Mouse (Mus musculus) A20 (cell line): ENCODE measurements around the gene Rpl11.
A peak's percentile ranks its signal among the peaks of the same experiment; 100 is the strongest.
"Not testable (repeated sequence)": the region's sequence is repeated elsewhere in the genome, so short reads cannot be mapped to it uniquely, and the experiment has no call there.

Experiments used
- DNase-seq: peaks from one replicate; pipeline ENCODE4 v3.0.0-alpha.2; 2011; ENCODE audit warnings: low read depth, low spot score

Rpl11 gene

DNA sequence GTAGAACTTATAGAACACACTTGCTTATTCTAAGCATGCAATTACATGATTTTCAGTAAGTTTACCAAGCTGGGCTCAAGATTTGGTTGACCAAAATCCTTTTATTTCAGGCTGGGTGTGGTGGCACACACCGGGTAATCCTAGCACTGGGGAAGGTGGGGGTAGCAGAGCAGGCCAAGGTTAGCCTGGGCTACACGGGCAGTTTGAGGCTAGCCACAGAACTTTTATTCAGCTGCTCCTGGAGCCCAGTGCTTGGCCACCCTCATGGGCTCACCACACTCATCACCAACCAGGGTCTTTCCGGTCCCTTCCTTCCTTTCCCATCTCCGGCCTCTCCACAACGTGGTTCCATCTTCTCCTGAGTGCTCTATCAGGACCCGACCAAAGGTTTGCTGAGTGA, 17.4 kb upstream of the Rpl11 start:
- no peak for DNase-seq

DNA sequence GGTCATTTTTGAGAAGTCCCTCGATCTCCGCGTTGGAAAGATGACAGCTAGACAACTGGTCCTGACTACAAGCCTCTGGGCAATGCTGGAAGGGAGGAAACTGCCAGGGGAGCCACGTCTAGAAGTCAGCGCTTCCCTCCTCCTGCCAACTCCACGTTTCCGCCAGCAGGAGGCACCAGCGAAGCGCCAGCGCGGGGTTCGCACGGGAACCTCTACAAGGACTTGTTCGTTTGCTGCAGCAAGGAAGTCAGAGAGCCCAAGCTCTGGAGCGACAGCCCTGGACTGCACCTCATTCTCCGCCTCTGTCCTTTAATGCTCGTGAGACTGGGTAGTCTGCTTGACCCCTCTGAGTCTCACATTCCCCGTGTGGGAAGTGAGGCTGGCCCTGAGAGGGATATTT, 16.7 kb upstream of the Rpl11 start:
- peak; percentile 88 for DNase-seq

DNA sequence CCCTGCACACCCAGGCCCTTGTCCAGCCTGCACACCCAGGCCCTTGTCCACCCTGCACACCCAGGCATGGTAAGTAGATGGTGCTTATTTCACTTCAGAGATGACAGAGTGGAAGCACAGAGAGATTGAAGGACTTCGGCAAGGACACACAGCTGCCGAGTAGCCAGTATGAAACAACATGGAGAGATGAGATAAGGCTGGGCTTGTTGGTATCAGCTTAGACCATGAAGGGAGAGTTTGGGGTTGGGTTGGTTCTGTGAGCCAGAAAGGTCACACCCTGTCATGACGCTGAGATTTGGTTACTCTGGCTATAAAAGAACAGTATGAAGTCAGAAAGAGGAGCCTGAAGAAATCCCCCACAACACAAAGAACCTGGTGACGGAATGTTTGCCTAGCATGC, 16.1 kb upstream of the Rpl11 start:
- DNase-seq: no peak

DNA sequence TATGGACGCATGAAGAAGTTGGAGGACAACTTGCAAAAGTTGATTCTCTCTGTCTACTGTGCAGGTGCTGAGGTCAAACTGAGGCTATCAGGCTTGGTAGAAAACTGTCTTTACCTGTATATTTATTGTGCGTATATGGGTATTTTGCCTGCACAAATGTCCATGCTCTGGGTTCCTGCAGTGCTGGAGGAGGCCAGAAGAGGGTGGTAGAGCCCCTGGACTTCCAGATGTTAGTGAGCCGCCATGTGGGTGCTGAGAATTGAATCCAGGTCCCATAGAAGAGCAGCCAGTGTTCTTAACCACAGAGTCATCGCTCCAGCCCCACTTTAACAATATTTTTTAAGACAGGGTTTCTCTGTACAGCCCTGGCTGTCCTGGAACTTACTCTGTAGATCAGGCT, 9.9 kb upstream of the Rpl11 start:
- no peak for DNase-seq

DNA sequence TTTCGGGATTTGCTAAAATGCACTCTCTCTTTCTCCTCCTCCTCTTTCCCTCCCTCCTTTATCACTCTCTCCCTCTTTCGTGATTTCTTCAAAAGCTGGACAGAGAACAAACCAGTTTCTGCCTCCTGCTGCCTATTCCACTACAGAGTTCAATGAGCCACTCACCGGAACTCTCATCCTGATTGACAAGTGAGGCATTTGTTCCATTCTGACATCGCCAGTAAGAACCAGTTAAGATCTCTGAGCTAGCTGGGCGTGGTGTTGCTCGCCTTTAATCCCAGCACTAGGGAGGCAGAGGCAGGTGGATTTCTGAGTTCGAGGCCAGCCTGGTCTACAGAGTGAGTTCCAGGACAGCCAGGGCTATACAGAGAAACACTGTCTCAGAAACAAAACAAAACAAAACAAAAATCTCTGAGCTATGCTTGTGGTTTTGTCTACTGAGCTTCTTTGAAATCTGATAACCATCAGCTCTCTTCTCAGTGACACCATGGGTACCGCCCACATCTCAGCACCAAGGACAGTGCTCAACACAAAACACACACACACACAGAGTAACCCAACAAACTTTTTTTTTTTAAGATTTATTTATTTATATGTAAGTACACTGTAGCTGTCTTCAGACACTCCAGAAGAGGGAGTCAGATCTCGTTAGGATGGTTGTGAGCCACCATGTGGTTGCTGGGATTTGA, 6.7 kb upstream of the Rpl11 start:
- DNase-seq: not testable (repeated sequence)

DNA sequence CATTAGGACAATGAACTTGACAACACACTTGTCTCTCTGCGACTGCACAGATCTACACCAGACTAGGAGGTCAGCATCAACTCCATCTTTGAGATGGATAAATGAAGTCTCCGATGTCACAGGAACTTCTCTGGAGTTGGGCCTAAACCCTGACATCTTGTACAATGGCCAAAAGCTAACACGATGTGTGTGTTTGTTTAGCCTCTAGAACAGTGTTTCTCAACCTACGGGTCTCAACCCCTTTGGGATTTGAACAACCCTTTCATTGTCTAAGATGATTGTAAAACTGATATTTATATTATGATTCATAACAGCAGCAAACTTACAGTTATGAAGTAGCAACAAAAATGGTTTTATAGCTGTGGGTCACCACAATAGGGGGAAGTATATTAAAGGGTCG, 4.7 kb upstream of the Rpl11 start:
- no peak for DNase-seq

DNA sequence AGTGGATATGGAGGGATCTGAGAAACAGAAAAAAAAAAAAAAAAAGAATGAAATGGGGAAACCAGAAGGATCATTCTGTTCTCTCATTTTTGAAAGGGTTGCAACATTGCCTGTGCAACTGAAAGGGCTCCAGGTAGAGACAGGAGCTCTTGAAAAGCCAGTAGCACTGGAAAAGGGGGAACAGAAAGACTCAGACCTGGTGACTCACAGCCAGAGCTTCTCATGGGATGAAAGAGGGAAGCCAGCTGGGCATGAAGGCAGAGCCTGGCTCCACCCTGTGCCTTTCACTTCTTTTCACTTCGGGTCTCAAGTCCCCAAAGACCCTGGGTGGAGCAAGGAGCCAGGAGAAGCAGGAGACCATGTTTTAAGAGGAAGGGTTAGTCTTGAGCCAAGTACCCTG, 2.8 kb upstream of the Rpl11 start:
- no peak for DNase-seq

DNA sequence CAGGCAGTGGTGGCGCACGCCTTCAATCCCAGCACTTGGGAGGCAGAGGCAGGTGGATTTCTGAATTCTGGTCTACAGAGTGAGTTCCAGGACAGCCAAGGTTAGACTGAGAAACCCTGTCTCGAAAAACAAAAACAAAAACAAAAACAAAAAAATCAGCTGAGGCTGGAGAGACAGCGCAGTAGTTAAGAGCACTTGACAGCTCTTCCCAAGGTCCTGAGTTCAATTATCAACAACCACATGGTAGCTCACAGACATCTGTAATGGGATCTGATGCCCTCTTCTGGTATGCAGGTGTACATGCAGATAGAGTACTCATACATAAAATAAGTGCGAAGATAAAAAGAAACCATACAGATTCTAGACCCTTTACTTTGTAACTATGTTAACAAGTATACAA, 615 bp upstream of the Rpl11 start:
- DNase-seq: peak; percentile 62

DNA sequence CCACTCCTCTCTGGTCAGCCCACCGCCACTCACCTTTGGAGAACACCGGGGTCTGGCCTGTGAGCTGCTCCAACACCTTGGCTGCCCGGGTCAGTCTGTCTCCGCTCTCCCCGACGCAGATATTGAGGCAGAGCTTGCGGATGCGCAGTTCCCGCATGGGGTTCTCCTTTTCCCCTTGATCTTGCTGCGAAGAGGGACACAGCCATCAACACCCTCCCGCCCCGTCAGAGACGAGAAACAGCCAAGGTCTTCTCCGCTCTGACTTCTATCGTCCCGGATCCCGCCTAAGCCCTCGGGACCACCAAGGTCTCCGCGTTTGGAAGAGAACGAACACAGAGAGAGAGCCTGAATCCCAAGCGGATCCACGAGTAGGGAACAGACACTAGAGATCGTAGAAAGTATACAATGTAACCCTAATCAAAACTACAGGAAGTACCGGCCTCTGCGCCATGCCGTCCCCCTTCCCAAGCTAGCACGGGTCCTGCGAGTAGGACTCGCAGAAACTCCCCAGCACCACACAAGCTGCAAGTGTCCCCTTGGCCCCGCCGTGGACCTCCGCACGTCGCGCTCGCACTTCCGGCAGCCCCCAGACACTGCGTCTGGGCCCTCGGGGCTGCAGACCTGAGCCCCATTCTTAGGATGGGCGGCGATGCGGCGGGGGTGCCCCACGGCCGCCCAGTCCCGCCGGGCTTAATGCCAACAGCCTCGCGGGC, 538 bp downstream of the Rpl11 start:
- DNase-seq: no peak

DNA sequence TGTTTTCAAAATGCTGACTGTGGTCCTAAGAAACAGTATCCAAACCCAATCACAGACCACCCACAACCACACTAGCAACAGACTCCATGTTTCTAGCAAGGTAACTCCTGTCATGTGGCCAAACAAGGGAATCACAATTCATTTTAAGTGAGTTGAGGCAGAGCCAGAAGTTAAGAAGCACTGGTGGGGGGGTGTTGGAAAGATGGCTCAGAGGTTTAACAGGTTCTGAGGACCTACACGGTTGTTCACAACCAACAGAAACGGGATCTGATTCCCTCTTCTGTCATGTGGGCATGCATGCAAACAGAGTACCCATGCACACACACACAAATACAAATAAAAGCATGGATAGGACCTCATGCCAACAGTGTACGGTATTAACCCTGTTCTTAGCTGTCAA, 1.2 kb downstream of the Rpl11 start:
- no peak for DNase-seq

DNA sequence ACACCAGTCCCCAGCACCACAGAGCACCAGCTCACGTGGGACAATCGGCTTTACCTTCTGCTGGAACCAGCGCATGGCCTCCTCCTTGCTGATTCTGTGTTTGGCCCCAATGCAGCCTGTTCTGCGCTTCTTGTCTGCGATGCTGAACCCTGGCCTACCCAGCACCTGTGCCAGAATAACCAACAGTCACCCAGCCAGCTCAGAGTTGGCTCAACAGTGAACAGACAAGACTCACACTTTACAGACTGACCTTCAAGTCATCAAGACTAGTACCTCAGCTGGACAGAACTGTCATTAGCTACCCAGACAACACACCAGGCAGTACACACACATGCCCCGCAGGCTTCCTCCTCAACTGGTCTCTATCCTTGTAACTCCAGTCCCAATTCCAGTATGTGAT, 3.0 kb downstream of the Rpl11 start:
- DNase-seq: no peak

DNA sequence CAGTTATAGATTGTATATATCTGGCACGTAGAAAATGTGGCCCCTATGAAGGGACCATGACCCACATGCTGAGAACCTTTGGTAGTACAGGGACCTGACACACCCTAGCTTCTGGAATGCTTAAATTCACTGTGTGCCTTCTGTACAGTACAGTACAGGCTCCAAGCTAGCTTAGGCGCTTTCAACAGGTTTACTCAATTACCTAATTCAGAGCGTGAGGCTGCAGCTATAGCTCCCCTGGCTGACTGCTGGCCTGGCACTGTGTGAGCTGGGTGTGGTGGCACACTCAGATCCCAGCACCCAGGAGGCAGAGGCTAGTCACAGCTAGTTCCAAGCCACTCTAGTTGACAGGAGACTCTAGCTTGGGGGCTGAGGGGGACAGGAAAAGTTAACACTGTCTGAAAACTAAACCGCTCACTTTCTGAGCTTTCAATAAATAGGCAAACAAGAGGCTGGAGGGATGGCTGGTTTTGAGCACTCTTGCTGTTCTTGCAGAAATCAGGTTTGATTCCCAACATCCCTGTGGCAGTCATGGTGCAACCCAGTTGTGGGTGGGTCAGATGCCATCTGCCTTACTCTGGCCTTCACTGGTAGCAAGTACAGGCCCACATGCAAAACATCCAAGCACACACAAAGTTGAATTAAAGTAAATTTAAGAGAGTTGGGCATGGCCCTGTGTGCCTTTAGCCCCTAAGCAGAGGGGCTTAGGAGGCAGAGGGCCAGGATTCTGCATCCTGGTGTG, 4.8 kb downstream of the Rpl11 start:
- DNase-seq: peak; percentile 28

DNA sequence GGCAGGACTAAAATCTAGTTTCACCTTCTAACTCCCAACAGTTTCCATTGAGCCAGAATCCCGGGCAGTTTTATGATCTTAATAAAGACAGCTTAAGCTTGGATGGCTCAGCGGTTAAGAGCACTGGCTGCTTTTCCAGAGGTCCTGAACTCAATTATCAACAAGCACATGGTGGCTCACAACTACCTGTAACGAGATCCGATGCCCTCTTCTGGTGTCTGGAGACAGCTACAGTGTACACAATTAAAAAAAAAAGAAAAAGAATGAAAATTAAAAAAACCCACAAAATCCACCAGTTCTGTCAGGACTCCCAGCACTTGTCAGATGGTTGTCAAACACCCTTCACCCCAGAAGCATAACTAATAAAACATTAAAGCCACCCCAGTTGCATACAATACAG, 5.6 kb downstream of the Rpl11 start:
- peak; percentile 24 for DNase-seq

DNA sequence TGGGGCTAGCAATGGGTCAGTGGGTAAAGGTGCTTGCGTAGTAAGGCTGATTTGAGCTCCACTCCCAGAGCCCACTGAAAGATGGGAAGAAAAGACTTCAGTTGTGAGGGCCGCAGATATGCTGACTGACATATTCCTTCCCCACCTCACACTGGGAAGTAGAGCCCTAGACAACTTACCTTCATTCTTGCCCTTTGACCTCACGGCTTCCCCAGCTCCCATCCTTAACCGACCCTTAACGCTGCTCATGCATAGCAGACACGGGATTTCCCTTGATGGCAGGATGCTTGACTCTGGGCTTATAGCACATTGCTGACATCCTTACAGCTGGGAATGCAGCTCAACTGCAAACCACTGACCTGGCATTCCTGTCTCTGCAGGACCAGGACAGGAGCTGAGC, 6.3 kb downstream of the Rpl11 start:
- no peak for DNase-seq

DNA sequence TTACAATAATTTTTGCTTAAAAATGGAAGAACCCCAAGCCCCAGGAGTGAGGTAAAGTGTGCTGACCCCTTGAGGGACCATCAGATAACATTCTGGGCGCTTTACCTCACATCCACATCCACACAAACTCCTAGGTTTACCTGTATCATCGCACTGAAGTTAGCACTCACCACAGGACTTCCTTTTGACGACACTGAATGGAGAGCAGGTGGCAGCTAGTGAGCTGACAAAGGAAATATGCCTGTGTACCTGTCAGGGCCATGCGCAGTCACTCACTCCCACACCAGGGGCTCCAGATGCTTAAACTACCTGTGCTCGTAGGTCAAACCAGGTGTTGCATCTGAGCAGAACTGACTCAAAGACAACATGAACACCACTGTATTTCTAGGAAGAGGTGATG, 8.1 kb downstream of the Rpl11 start:
- peak; percentile 8 for DNase-seq

DNA sequence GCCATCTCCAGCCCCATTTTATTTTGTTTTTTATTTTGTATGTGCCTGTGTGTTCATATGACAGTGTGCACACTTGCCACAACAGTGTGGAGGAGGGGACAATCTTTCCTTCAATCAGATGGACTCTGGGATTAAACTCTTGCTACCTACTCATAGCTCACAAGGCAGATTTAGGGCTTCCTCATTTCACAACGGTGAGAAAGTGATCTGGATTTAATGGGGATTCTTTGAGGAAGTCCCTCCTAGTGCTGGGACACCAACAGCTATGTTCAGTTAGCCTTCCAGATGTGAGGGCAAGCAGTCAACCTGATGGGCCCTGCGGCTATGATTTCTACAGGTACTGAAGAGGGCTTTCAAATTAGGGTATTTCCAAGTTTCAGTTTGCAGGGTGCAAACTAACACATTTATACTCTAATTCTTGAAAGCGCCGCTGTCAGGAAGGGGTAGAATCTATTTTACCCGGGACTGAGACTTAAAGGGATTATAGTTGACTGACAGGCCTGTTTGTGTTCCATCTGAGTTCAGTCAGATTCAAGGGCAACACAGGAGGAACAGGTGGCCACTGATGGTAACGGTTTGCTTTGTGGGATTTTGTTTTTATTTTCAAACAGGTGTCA, 9.3 kb downstream of the Rpl11 start:
- DNase-seq: peak; percentile 75

DNA sequence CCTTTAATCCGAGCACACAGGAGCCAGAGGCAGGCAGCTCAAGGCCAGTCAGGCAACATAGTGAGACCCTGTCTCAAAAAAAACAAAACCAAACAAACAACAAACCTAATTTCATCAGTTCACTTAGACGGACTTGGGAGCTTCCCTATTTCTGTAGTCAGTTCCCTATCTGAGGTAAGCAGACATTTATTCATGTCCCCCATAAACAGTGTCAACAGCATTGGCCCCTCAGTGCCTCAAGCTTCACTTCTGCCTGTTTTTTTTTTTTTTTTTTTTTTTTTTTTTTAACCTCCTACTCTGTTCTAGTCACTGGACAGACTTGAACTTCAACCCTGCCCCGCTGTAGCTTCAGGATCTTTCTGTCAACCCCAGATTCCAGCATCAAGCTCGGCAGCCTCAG, 18.1 kb downstream of the Rpl11 start:
- peak; percentile 63 for DNase-seq

DNA sequence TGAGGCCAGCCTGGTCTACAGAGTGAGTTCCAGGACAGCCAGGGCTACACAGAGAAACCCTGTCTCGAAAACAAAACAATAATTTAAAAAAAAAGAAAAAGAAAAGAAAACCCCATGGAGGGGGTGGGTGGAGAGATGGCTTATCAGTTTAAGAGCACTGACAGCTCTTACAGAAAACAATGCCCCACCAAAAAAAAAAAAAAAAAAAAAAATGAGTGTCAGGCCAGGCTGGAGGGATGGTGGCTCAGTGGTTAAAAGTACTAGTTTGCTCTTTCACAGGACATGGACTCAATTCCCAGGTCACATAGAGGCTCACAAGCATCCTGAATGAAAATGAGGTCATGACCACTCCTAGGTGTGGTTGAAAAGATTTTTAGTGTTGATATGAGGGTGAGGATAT, 20.0 kb downstream of the Rpl11 start:
- DNase-seq: no peak

DNA sequence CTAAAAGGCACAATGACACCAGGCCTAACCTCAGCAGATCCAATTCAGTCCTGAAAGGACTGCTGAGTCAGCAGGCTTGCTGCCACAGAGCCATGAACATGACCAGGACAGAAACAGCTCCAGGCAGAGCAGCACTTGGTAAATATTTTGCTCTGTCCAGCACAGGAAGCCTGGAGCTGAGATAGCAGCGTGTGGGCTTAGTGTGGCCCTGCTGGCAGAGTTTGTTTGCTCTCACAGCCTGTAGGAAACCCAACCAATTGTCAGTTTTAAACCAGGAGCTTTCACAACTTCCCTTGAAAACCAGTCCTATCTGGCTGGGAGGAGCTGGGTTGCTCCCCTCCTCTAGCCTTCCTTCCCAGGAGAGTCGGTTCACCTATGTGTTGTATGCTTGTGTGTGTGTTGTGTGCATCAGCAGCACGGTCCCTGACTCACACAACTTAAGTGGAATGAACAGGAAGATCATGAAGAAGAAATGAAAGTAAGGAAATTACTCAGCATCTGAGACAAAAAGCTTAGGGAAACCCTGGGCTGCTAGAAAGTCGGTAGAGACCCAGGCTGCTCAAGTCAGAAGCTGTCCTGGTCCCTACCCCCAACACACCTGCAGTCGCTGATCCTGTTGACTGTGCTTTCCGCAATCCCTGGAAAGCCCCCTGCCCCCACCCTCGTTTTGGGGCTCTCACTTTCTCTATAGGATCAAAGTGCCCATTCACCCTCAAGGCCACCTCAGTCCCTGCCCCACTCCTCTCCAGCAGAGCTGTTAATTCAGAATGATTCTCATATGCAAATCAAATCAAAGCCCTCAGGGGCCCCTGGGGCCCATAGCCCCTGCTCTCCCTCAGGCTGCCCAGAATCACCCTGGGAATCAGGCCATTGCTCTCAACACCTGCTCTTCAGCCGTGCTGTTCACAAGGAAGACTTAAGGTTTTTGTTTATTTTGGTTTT, 22.0 kb downstream of the Rpl11 start:
- DNase-seq: peak; percentile 87

DNA sequence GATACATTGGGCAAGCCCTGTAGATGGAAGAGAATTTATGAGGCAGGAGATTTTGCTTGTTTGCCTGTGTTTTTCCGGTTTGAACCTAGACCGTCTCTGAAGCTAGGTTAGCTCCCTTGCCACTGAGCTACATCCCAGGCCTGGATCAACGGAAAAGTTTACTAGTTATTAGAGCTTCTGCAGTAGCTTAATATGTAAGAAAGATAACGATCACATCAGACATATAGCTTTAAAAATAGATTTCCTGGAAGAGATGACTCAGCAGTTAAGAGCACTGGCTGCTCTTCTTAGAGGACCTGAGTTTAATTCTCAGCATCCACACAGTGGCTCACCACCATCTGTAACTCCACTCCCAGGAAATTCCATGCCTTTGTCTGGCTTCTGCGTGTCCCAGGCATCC, 24.5 kb downstream of the Rpl11 start:
- no peak for DNase-seq

DNA sequence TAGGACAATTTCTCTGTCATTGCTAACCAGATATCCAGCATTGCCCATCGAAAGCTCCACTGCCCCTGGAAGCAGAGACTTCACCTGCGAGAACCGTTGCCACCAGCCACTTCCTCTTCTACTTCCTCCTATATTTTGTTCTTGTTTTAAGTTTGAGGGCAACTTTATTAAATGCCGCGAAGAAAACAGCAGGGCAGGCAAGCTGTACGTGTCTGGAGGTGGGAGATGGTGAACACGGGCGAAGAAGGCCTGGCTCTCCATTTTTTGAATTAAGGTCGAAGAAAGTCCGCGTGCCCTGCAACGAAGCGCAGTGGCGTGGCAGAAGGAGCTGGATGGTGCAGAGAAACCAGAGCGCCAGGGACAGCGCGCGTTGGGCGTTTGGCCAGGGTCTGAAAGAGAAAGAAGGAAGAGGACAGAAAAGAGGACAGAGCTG, 25.1 kb downstream of the Rpl11 start:
- DNase-seq: peak; percentile 79
